Mouse (Mus musculus) layer of hippocampus, postnatal 10 days (tissue): ENCODE measurements at regions not wholly inside any gene's neighbourhood (a gene's known extent, or its start where the extent isn't known, plus 50 kb on each side); places are given as distances from the start of the nearest gene placed in this dataset.
"Not testable (repeated sequence)": the region's sequence is repeated elsewhere in the genome, so short reads cannot be mapped to it uniquely, and the experiment has no call there.

ENCODE experiments used
- DNase-seq, 2 experiments: peaks; one replicate each; pipeline ENCODE4 v3.0.0; 2021; ENCODE audit warnings: low spot score in 2 of 2

GRCm38 (mm10) chr10:20891426-20891825 is 60.9 kb upstream of the Ahi1 start:
- DNase-seq: no peak

- DNase-seq: no peak
Observed at GRCm38 (mm10) chr10:20883618-20884017, 68.7 kb upstream of the Ahi1 start.

- DNase-seq: no peak
Observed at GRCm38 (mm10) chr10:20882599-20882998, 69.7 kb upstream of the Ahi1 start.

GRCm38 (mm10) chr10:20880251-20880650 is 72.1 kb upstream of the Ahi1 start:
- no peak for DNase-seq

- no peak for DNase-seq
Observed at GRCm38 (mm10) chr10:20879482-20879881, 72.9 kb upstream of the Ahi1 start.

GRCm38 (mm10) chr10:20867076-20867475 is 85.3 kb upstream of the Ahi1 start:
- DNase-seq: no peak

GRCm38 (mm10) chr10:20865031-20865430 is 87.3 kb upstream of the Ahi1 start:
- no peak for DNase-seq

GRCm38 (mm10) chr10:20857413-20857812 is 94.9 kb upstream of the Ahi1 start:
- no peak for DNase-seq

GRCm38 (mm10) chr10:20854621-20855363 is 97.6 kb upstream of the Ahi1 start:
- DNase-seq: peak; percentile 53 to 66

GRCm38 (mm10) chr10:20847287-20847686 is 105.1 kb upstream of the Ahi1 start:
- no peak for DNase-seq

GRCm38 (mm10) chr10:20843277-20843676 is 109.1 kb upstream of the Ahi1 start:
- no peak for DNase-seq

- no peak for DNase-seq
Observed at GRCm38 (mm10) chr10:20842131-20842530, 110.2 kb upstream of the Ahi1 start.

GRCm38 (mm10) chr10:20841430-20842040 is 110.8 kb upstream of the Ahi1 start:
- no peak for DNase-seq

- no peak for DNase-seq
Observed at GRCm38 (mm10) chr10:20838685-20839425, 113.5 kb upstream of the Ahi1 start.

GRCm38 (mm10) chr10:20836816-20837215 is 111.9 kb upstream of the Pde7b start:
- not testable (repeated sequence) for DNase-seq

GRCm38 (mm10) chr10:20834806-20835575 is 110.1 kb upstream of the Pde7b start:
- DNase-seq: no peak

- no peak for DNase-seq
Observed at GRCm38 (mm10) chr10:20828304-20828703, 103.4 kb upstream of the Pde7b start.

GRCm38 (mm10) chr10:20827473-20827872 is 102.6 kb upstream of the Pde7b start:
- no peak for DNase-seq

- DNase-seq: no peak
Observed at GRCm38 (mm10) chr10:20818548-20818947, 93.7 kb upstream of the Pde7b start.

GRCm38 (mm10) chr10:20799792-20800191 is 74.9 kb upstream of the Pde7b start:
- DNase-seq: no peak

GRCm38 (mm10) chr10:20798400-20798799 is 73.5 kb upstream of the Pde7b start:
- no peak for DNase-seq
